Mouse (Mus musculus) olfactory bulb, adult 2 months (tissue): ENCODE measurements at regions not wholly inside any gene's neighbourhood (a gene's known extent, or its start where the extent isn't known, plus 50 kb on each side); places are given as distances from the start of the nearest gene placed in this dataset.

Experiments
- CTCF ChIP-seq: fragments of 200-500 bp; IDR thresholded peaks from 2 replicates; pipeline ENCODE4 v1.5.1; 2012; ENCODE audit warnings: low read depth, mild to moderate bottlenecking, low read length, moderate library complexity; ENCODE audit not compliant: insufficient read depth
- POLR2A ChIP-seq: fragments of 200-500 bp; IDR thresholded peaks from 2 replicates; pipeline ENCODE4 v1.6.1; 2012; ENCODE audit warnings: mild to moderate bottlenecking, low read depth, low read length, moderate library complexity; ENCODE audit not compliant: insufficient read depth

DNA sequence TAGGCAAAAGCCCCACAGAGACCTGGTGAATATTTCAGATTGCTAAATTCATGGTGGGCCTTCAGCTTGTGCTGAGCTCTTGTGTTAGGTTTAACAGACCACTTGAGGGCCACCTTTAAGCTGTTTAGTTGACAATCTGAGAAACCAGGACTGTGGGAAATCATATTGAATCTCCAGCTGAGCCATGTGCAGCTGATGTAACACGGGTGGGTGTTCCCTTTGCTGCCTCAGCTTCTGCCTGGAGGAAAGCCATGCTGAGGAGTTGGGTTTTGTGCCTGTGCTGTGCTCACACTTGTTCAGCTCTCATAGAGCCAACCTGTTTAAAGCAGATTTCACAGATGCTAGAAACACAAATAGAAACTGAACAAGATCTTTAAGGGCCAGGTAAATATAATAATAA lies 111.6 kb upstream of the Tut7 start:
- TF ChIP-seq POLR2A (no peak), CTCF (no peak)
